8 mouse cellular contexts compared by ENCODE assay signal in genomic region chr9:50725921-50726590, GRCm38 (mm10). TPM values are rescaled to one million over a fixed set of nuclear protein-coding genes. Genes with fewer than 3 reads are reported as not detected.
DNase-seq lines count a peak whose midpoint lies in the region; ATAC-seq lines count a peak whose summit lies in the region.

No protein-coding gene starts in this region.

- H3K27me3 ChIP-seq in heart, embryonic 10.5 days (ENCODE audit: insufficient read depth, poor library complexity, severe bottlenecking), result no peaks in the 10 kb centered on the region
- H3K27me3 ChIP-seq in midbrain, embryonic 12.5 days, result 0 out of 2 replicates have a peak, but pooled peaks cover 4% of the 10 kb centered on the region

- DNase-seq in heart, embryonic 10.5 days (ENCODE audit: low spot score), result no peak
- no peak for DNase-seq in heart, postnatal 14 days
- DNase-seq in cerebellum, postnatal 25 days, result peak; percentile 64 to 66
- DNase-seq in forelimb bud, embryonic 11.5 days (ENCODE audit: low read depth, low spot score), result peak; percentile 73
- DNase-seq in left cerebral cortex, adult 18-20 months (ENCODE audit: low spot score in 2 of 2), result no peak
- no peak for DNase-seq in right cerebral cortex, postnatal 25 days
- DNase-seq in gastrocnemius, postnatal 25 days, result no peak

- 49% methylated on average over 8 of the region's 8 CpGs for WGBS in heart, embryonic 10.5 days
- 41% methylated on average over 8 of the region's 8 CpGs for whole genome bisulfite sequencing in midbrain, embryonic 12.5 days

- H3K4me1 ChIP-seq in heart, embryonic 10.5 days, result peaks cover 62% of the 10 kb centered on the region
- peaks cover 59% of the 10 kb centered on the region for H3K4me1 ChIP-seq in midbrain, embryonic 12.5 days

- no peaks in the 10 kb centered on the region for H3K36me3 ChIP-seq in heart, embryonic 10.5 days
- no peaks in the 10 kb centered on the region for H3K36me3 ChIP-seq in midbrain, embryonic 12.5 days

- peak overlapping the region; percentile 77 for H3K9ac ChIP-seq in midbrain, embryonic 12.5 days (replicated peaks)

- H3K9me3 ChIP-seq in heart, embryonic 10.5 days, result no peaks in the 10 kb centered on the region
- no peaks in the 10 kb centered on the region for H3K9me3 ChIP-seq in midbrain, embryonic 12.5 days

- peak overlapping the region; percentile 0; the same call in 1 of the 2 replicates for H3K4me3 ChIP-seq in heart, embryonic 10.5 days
- peak overlapping the region; percentile 60 for H3K4me3 ChIP-seq in midbrain, embryonic 12.5 days

- H3K4me2 ChIP-seq in midbrain, embryonic 12.5 days (replicated peaks), result peak overlapping the region; percentile 78

- intact Hi-C loops in heart, postnatal 14 days (cut with DNase I), result loop anchor here (5.0 kb wide), 1 partner anchor 36 kb away; no protein-coding TSS in a partner anchor

- H3K27ac ChIP-seq in heart, embryonic 10.5 days, result peak overlapping the region; percentile 89
- H3K27ac ChIP-seq in midbrain, embryonic 12.5 days (replicated peaks), result peak overlapping the region; percentile 83

- no peak for ATAC-seq in midbrain, embryonic 12.5 days (ENCODE audit: low FRiP score, low read depth)

RNA-seq across cellular contexts. Expression of gene Dixdc1, which starts 13.3 kb away (rescaled TPM):
- 5.3 and 7.6 TPM in 2 replicates for polyA plus RNA-seq in heart, embryonic 10.5 days (2016; fragmentation: Nextera tagmentation; extraction: Ambion mirVana)
- 1 to 10 TPM; 4.0 to 6.2 TPM for total RNA-seq in heart, postnatal 14 days (2021)
- 28.5 and 32.0 TPM in 2 replicates for polyA plus RNA-seq in midbrain, embryonic 12.5 days (2016; fragmentation: Nextera tagmentation; extraction: Ambion mirVana)
- 10 to 100 TPM; 67.9 to 79.3 TPM for total RNA-seq in left cerebral cortex, adult 18-20 months (2021)
- 1 to 10 TPM; 2.4 to 4.0 TPM for total RNA-seq in gastrocnemius, postnatal 25 days (2021)

RNA-seq across cellular contexts. Expression of gene 2310030G06Rik, which starts 20.3 kb away (rescaled TPM):
- 8.4 TPM in 2 replicates for polyA plus RNA-seq in heart, embryonic 10.5 days (2016; fragmentation: Nextera tagmentation; extraction: Ambion mirVana)
- 1 to 10 TPM; 2.0 to 3.2 TPM for total RNA-seq in heart, postnatal 14 days (2021)
- 0.42 and 0.56 TPM in 2 replicates for polyA plus RNA-seq in midbrain, embryonic 12.5 days (2016; fragmentation: Nextera tagmentation; extraction: Ambion mirVana)
- 1 to 10 TPM; 2.7 to 3.1 TPM for total RNA-seq in left cerebral cortex, adult 18-20 months (2021)
- total RNA-seq in gastrocnemius, postnatal 25 days (2021), result 1 to 10 TPM; 1.5 to 6.5 TPM

RNA-seq across cellular contexts. Expression of gene Cryab, which starts 25.1 kb away (rescaled TPM):
- 483 and 791 TPM in 2 replicates for polyA plus RNA-seq in heart, embryonic 10.5 days (2016; fragmentation: Nextera tagmentation; extraction: Ambion mirVana)
- 1,000 to 10,000 TPM; 1,337 to 1,386 TPM for total RNA-seq in heart, postnatal 14 days (2021)
- polyA plus RNA-seq in midbrain, embryonic 12.5 days (2016; fragmentation: Nextera tagmentation; extraction: Ambion mirVana), result 6.0 and 7.5 TPM in 2 replicates
- total RNA-seq in left cerebral cortex, adult 18-20 months (2021), result 100 to 1,000 TPM; 122 to 161 TPM
- 1,000 to 10,000 TPM; 1,104 to 3,330 TPM for total RNA-seq in gastrocnemius, postnatal 25 days (2021)

RNA-seq across cellular contexts. Expression of gene Hspb2, which starts 26.1 kb away (rescaled TPM):
- polyA plus RNA-seq in heart, embryonic 10.5 days (2016; fragmentation: Nextera tagmentation; extraction: Ambion mirVana), result 227 and 370 TPM in 2 replicates
- 100 to 1,000 TPM; 128 to 131 TPM for total RNA-seq in heart, postnatal 14 days (2021)
- polyA plus RNA-seq in midbrain, embryonic 12.5 days (2016; fragmentation: Nextera tagmentation; extraction: Ambion mirVana), result 0.48 TPM in 1 of 2 replicates, not detected in the other
- total RNA-seq in left cerebral cortex, adult 18-20 months (2021), result 1 to 10 TPM; 2.4 to 2.6 TPM
- 100 to 1,000 TPM; 106 to 134 TPM for total RNA-seq in gastrocnemius, postnatal 25 days (2021)

RNA-seq across cellular contexts. Expression of gene Fdxacb1, which starts 42.0 kb away (rescaled TPM):
- 10.6 and 12.2 TPM in 2 replicates for polyA plus RNA-seq in heart, embryonic 10.5 days (2016; fragmentation: Nextera tagmentation; extraction: Ambion mirVana)
- 1 to 10 TPM; 5.7 to 6.0 TPM for total RNA-seq in heart, postnatal 14 days (2021)
- 11.7 and 12.5 TPM in 2 replicates for polyA plus RNA-seq in midbrain, embryonic 12.5 days (2016; fragmentation: Nextera tagmentation; extraction: Ambion mirVana)
- 1 to 10 TPM; 5.4 to 6.2 TPM for total RNA-seq in left cerebral cortex, adult 18-20 months (2021)
- 1 to 10 TPM; 3.7 to 3.9 TPM for total RNA-seq in gastrocnemius, postnatal 25 days (2021)

Comparison
In these comparisons a context has a peak if more than half of its experiments do, and no peak if none do; other contexts are left out.
1. DNase-seq: peak in cerebellum, postnatal 25 days (2 of 2) and forelimb bud, embryonic 11.5 days (single experiment); none in heart, embryonic 10.5 days (single experiment), heart, postnatal 14 days (0 of 2), left cerebral cortex, adult 18-20 months (0 of 2), right cerebral cortex, postnatal 25 days (single experiment) and gastrocnemius, postnatal 25 days (single experiment).
2. RNA of gene Dixdc1, which starts 13.3 kb away (total RNA-seq): 67.9 to 79.3 TPM in left cerebral cortex, adult 18-20 months; 4.0 to 6.2 TPM in heart, postnatal 14 days and 2.4 to 4.0 TPM in gastrocnemius, postnatal 25 days; every median in the first group is over 4 times any median in the second.
3. RNA of gene Cryab, which starts 25.1 kb away (total RNA-seq): 1,104 to 3,330 TPM in gastrocnemius, postnatal 25 days and 1,337 to 1,386 TPM in heart, postnatal 14 days; 122 to 161 TPM in left cerebral cortex, adult 18-20 months; every median in the first group is over 4 times any median in the second.